Mouse (Mus musculus): ENCODE measurements around the gene Anks1b. TPM values are rescaled to one million over a fixed set of nuclear protein-coding genes. Genes with fewer than 3 reads are reported as not detected.

Anks1b gene
- total RNA-seq, 2 experiments from 2014 or later, result 0.29 to 0.78 TPM

DNA sequence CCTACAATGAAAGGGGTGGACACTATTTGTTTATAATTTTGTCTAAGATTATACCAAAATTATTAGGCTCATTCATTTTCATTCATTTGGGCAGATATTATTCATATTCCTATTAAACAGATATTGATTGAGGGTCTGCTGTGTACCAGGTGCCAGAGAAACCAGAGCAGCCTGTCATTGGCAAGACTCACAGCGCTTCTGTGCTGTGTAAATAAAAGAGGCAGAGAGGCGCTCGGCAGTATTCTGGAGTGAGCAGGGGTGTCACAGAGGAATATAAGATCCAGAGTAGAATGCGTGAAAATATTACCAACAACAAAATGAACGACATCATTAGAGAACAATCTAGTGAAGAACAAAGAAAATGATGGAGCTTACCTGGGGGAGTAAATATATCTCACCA is 878.6 kb downstream of the Anks1b start:
- DNase-seq, result no peak
- intact Hi-C loops (cut with DNase I; ENCODE audit: low total_unique reads), result no loop called here

DNA sequence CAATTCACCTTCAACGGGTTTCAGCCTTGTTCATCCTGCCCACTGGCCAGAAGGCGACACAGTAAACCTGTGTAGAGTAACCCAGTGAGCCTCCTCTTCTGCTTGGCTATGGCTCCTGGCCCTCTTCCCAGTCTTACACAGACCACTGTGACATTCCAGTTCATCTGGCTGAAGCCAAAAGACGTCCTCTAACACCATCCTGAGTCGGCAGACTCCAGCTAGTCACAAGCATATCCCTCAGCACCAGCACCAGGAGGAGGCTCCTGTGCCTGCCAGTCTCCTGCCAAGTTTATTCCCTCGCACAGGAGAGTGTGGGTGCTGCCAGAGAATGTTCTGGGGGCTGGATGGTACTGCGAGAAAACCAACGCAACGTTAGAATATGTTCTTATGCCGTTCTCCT is 879.8 kb downstream of the Anks1b start:
- intact Hi-C loops (cut with DNase I; ENCODE audit: low total_unique reads), result no loop called here
- DNase-seq, result peak; percentile 7

DNA sequence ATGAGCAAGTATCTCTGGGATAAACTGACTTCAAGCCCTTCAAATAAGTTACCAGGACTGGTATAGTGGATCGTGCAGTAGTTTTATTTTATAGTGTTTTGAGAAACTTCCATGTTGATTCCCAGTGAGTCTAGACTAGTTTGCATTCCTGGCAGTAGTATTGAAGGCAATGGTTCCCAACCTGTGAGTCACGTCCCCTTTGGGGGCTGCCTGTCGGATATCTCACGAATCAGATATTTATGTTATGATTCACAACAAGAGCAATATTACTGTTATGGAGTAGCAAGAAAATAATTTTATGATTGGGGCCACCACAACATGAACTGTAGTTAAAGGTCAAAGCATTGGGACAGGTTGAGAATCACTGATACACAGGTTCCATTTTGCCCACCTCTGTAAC is 884.5 kb downstream of the Anks1b start:
- intact Hi-C loops (cut with DNase I; ENCODE audit: low total_unique reads), result no loop called here
- no peak for DNase-seq

DNA sequence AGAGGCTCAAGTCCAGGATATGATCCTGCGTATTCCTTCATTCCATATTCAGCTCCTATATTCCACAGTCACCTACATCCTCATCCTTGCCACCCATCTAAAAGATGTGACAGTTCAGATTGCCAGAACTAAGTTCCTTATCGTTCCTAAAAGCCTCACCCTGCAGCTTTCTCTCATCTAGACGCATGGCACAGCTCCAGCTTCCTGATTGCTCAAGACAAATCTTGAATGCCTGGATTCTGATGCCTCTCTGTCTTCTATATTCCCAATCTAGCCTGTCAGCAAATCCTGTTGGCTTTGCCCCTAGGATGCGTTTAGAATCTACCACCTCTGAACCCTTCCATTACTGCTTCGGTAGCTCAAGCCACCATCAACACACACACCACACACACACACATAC is 886.6 kb downstream of the Anks1b start:
- intact Hi-C loops (cut with DNase I; ENCODE audit: low total_unique reads), result no loop called here
- DNase-seq, result no peak

DNA sequence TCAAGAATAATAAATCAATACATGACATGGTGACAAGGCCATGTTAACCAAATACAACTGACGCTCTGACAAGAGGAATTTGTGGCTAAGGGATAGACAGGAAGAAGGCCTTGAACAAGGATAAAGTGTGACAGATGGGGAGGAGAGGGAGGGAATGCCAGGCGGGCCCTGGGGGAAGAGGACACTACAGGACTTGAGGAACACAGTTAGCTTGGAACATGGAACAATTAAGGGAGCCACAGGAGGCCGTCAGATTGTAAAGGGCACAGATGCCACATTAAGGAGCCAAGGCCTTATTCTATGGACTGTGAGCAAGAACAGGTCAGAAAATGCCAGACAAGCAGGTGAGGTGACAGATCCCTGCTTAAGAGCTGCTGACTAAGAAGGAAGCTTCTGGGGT is 893.0 kb downstream of the Anks1b start:
- no peak for DNase-seq
- intact Hi-C loops (cut with DNase I; ENCODE audit: low total_unique reads), result no loop called here

DNA sequence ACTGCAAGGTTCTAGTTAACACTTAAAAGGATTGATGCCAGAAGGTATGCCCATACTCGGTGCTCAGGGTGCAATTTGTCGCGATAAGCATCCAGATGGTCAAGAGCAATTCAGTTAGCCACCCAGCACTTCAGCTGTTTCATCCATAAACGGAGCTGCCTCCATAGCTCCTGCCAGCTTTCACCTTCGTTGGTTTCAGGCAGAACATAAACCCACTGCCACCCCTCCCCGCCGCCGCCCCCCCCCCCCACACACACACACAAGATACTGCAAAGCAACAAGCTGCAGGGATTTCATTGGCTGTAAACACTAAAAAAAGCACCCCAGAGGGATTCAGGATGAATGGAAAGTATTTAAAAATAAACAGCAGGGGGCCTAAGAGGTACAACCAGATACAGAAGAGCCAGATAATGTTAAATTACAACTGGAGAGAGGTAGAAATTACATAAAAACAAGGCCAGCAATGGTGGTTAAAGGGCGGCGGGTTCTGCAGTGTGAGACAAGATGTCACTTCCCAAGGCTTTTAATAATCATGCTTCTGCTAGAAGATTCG is 897.2 kb downstream of the Anks1b start:
- no peak for DNase-seq
- intact Hi-C loops (cut with DNase I; ENCODE audit: low total_unique reads), result no loop called here

DNA sequence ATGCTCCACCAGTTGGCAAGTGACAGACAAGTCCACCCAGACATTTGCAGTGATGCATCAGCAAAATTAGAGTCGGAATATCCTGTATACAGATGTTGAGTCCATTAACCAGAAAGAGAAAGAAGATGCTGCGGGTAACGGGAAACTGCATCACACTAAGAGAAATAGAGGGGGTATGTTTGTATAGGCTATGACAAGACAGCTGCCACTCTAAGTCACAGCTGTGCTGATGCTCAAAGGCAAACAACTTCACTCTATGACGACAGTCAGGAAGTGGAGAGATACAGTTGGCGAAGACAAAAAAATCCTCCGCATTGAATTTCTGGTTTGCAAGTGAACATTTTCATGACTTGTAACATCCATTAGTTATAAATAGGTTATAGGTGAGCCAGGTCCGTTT is 897.7 kb downstream of the Anks1b start:
- DNase-seq, result no peak
- intact Hi-C loops (cut with DNase I; ENCODE audit: low total_unique reads), result no loop called here

DNA sequence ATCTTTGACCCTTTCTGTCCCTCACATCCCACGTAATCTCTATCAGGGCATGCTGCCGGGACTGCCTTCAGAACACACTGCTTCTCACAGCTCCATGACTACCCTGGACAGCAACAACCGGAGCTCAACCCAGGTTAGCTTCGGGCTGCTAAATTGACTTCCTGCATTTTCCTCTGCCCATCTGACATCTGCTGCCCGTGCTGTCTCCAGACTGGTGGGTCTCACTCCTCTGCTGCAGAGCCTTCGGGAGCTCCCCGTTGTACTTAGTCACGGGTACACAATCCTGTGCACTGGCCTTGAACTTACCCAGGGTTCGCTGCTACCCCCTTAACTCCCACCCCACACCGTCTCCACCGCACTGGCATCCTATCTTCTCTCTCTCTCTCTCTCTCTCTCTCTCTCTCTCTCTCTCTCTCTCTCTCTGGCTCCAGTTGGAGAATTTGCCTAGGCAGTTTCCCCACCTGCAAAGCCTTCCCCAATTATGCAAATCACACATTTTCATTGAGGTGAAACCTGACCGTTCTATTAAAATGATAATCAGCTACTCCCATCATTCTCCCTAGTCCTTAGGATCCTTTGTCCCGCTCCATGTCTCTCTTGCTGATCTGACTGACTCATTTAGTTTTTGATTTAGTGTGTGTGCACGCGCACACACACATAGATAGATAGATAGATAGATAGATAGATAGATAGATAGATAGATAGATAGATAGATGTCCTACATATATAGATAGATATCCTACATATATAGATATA is 898.3 kb downstream of the Anks1b start:
- intact Hi-C loops (cut with DNase I; ENCODE audit: low total_unique reads), result no loop called here
- no peak for DNase-seq

DNA sequence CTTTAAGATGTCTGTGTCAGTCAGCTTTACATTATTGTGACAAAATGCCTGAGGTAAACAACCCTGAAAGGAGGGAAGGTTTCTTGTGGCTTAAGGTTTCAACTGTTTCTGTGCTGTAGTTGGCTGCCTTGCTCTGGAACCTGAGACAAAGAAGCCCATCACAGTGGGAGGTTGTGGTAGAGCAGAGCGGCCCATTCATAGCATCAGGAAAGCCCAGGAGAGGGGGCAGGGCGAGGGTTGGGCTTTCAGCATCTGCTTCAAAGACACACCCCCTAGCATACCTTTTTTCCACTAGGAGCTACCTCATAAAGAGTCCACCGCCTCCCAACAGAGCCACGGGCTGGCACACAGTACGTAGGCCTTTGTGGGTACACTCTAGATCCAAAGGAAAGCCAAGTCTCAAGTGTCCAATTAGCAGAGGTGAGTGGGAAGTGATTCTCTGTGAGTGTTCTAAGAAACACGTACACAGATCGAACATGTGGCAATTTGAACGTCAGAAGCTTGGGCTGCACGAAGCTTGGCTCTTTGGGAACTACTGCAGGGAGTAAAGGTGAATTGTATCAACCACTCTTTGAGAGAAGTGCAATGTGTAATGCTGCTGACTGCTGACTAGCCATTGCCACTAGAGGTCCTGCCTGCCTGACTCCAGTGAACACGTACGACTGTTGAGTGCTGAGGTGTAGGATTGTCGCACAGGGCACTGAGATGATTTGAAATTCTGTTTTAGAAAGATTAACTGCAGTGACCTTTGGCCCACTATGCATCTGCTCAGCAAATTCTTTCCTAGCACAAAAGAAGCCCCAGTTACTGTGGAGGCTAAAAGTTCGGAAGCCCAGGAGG is 906.5 kb downstream of the Anks1b start:
- intact Hi-C loops (cut with DNase I; ENCODE audit: low total_unique reads), result no loop called here
- DNase-seq, result no peak

DNA sequence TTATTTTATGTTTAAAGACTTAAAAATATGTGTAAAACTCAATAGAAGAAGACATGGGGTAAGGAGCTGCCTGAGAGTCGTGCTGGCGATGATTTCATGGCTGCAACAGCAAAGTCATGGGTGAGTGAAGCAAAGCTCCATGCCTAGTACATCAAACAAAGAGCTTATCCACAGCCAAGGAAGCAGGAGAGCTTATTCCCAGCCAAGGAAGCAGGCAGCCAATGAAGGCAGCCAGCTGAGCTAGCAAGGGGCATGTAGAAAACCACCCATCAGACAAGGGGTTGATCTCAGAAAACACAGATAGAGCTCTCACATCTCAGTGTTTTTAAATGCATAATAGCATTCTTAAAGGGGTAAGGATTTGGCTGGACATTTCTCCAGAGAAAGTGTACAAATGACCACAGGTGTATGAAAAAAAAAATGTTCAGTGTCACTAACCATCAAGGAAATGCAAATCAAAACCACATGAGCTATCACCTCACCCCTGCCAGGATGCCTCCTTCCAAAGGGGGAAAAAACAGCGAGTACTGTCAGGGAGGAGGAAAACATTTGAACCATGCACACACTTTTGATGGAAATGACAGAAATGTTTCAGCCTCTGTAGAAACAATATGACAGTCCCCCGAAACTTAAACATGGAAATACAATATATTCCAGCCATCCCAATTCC is 911.8 kb downstream of the Anks1b start:
- no peak for DNase-seq
- intact Hi-C loops (cut with DNase I; ENCODE audit: low total_unique reads), result no loop called here

DNA sequence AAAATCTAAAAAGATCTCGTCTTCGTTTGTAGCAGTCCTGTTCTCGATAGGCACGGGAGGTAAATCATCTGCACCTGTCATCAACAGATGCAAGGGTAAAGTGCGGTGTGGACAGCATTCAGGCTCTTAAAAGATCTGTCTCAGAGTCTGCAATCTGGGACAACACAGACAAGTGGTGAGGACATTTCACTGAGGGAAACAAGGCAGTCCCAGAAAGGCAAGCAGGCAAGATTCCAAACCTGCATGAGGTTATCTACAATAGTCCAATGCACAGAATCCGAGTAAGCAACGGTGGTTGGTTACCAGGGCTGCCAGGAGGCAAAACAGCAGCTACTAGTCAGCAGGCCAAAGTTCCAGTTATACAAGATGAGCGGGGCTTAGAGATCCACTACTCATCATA is 912.4 kb downstream of the Anks1b start:
- DNase-seq, result no peak
- intact Hi-C loops (cut with DNase I; ENCODE audit: low total_unique reads), result no loop called here

DNA sequence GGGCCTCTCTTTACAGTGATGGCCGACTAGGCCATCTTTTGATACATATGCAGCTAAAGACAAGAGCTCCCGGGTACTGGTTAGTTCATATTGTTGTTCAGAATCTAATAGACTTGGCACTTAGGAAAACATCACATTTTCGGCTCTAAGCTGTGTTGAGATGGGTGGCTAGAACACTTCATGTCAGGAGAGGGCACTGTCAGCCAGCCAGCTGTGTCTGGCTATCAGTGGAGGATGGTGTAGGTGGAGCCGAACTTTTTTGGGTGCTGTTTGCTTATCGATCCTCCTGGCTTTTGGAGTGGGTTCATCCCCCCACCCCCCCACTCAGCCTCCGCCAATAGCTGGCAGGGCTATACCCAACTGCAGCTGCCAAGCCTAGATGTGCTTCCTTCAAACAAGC is 929.8 kb downstream of the Anks1b start:
- intact Hi-C loops (cut with DNase I; ENCODE audit: low total_unique reads), result no loop called here
- no peak for DNase-seq

DNA sequence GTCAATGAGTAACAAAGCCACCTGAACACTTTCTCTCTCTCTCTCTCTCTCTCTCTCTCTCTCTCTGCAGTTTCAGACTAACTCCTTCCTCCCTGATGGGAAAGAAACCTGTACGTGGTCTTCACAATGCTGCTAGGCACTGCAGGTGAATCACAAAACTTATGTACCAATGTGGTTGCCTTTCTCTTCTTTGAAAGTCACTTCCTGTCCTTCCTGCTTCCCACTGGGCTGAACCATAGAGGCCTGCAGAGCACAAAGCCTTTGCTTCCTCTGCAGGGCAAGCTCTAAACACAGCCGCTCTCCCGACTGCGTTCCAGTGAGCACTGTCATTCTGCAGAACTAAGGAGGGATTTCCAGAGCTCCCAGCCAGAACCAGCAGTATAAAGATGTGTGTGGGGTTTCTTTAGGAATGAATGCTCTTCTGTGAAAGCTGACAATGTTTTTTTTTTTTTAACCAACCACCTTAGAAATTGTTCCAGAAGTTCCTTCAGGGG is 931.3 kb downstream of the Anks1b start:
- no peak for DNase-seq
- intact Hi-C loops (cut with DNase I; ENCODE audit: low total_unique reads), result no loop called here

DNA sequence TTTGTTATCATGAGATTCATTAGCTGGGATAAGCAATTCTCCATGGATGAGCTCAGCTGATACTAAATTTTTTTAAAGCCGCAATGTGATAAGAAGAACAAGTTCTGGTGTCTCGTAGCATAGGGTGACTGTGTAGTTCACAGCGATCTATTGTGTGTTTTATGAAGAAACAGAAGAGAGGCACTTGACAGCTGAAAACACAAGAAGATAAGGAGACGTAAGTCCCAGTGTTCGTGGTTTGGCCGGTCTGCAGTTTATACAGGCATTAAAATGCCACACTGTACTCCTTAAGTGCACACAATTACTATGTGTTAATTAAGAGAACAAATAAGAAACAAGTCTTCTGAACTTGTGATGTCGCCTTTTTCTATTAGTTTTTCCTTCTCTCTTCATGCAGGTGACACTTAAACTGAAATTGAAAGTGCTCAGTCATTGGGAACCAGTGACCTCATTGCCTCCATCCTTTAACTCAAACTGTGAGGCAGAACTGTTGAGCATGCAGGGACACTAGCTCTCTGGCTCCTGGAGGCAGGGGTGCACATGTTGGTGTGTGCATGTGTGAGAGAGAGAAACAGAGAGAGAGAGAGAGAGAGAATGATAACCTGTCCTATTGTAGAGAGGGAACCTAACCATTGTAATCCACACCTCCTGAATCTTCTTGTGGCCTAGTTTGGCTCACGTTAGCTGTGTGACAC is 935.5 kb downstream of the Anks1b start:
- DNase-seq, result no peak
- intact Hi-C loops (cut with DNase I; ENCODE audit: low total_unique reads), result no loop called here

DNA sequence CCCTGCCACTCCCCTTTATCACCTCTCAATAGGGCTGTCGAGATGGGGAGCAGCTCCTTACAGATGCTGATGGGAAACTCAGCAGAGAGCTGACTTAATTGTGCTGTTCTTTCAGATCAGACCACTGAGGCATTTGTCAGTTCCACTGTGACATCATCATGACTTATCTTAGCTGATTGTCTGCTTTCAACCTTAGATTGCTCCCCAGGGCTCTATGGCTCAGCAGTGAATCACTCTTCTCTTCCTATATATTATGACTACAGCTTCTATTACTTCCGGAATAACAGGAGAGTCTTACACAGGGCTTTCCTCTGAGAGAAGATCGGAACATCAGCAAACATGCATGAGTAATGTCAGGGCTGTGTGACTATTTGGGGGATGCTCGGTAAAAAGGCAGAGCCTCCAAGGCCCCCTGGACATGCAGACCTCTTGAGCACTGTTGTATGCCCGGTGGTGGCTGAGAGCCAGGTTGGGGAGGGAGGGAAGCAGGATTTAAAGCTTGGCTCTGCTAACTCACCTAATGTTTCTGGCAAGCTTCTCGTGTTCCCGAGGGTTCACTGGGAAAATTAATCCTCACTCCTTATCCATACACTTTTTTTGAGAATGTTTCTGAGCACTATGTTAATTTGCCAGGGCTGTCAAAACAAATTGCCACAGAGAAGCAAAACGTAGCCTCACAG is 936.7 kb downstream of the Anks1b start:
- intact Hi-C loops (cut with DNase I; ENCODE audit: low total_unique reads), result no loop called here

DNA sequence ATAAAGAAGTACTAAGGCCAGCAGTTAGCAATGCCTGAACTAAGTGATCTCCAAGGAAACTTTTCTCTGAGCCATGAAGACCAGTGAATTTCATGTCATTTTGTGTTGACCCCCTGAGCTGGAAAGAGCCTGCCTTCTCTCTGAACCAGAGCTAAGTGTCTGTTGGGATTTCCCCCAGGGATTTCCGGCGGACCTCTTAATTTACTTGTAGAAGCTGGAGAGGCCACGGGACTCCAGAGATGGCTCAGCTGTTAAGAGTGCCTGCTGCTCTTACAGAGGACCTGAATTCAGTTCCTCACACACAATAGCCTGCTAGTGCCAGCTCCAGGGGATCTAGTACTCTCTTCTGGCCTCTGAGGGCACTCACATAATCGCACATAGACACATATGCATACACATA is 938.1 kb downstream of the Anks1b start:
- intact Hi-C loops (cut with DNase I; ENCODE audit: low total_unique reads), result no loop called here
- no peak for DNase-seq

More for the DNA sequence above, 936.7 kb downstream of the Anks1b start:
- DNase-seq, result no peak

DNA sequence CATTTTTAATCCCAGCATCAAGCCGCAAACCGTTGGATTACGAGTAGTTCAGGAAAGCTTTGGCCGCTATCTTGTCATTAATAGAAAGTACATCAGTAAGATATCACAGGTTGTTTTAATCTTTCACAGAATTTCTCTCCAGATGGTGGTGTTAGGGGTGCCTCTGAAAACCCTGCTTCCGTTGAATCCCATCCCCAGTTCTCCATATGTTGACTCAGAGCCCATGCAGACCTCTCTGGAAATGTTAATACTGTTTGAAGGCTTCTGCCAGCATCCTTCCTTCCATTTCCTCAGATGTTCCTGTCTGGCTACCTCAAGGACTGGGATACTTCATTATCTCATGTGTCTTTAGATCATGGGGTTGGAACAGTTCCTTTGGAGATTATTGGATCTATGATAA is 940.0 kb downstream of the Anks1b start:
- no peak for DNase-seq
- intact Hi-C loops (cut with DNase I; ENCODE audit: low total_unique reads), result no loop called here

DNA sequence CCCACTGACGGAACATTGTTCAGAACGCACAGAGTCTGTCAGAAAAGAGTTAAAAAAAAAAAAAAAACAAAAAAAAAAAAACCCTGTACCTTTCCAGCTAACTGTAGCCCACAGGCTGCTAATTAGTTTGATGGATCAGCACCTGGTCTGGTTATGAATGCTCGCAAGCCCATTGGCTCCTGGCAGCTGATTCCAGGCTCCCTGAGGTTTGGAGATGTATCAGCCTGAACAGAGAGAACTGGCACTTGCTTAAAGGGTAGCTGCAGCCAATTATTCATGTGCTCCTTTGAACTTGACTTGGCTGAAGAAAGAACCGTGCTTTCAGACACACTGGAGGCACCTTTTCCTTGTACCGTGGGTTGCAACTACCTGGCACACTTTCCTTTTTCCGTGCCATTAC is 941.1 kb downstream of the Anks1b start:
- intact Hi-C loops (cut with DNase I; ENCODE audit: low total_unique reads), result no loop called here
- no peak for DNase-seq
